Mouse (Mus musculus): ENCODE data around the gene Vmn1r172. TPM values are rescaled to one million over a fixed set of nuclear protein-coding genes. Genes with fewer than 3 reads are reported as not detected.

Vmn1r172 gene
- polyA plus RNA-seq (2012; rRNA removed): not detected in 2 replicates

DNA sequence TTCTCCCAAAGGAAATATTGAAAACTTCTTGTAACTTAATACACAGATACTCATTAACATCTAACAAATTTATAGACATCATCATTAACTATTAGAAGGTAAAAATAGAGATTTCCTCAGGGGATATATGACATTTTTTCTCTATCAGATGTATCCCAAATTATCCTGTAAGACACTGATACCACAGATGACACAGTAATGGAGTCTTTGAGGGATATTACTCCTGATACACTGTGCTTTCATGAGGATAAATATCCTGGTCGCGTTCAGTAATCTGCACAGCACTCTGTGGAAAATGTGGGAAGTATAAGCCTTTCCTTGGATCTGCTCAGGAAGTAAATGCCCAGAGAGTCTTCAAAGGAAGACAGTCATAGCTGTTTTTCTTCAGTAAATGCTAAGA lies at the start of gene Vmn1r172:
Gene Vmn1r172, plus strand, starts transcription at position 301 of the 400 bp plus-strand sequence.

DNA sequence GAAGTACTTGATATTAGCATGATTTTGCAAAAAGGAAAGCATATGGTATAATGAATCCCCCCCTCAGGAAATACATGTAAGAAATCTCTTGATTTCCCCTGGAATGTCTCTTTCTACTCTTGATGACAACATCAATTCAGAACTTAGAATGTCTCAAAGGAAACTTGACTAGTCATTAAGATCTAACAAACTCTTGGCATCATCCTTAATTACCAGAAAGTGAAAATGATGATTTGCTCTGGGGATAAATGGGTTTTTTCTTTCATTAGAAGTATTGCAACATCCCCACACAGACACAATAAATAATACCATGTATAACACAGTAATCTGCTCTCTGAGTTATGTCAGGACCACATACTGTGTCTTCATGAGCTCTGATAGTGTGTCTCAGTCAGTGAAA lies 27.7 kb upstream of the Vmn1r172 start, which contains the start of gene Vmn1r171:
Gene Vmn1r171, plus strand, starts transcription at position 301 of the 400 bp plus-strand sequence.

DNA sequence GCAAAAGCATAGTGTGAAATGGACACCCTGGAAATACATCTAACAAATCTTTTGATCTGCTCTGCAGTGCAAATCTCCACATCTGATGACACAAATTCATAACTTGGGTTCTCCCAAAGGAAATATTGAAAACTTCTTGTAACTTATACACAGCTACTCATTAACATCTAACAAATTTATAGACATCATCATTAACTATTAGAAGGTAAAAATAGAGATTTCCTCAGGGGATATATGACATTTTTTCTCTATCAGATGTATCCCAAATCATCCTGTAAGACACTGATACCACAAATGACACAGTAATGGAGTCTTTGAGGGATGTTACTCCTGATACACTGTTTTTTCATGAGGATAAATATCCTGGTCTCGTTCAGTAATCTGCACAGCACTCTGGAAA lies 42.3 kb downstream of the Vmn1r172 start, which contains the start of gene Vmn1r173:
Gene Vmn1r173, plus strand, starts transcription at position 301 of the 400 bp plus-strand sequence.

Other genes with a start within 250 kb of the Vmn1r172 start
- gene Vmn1r167, start 151.1 kb upstream of the Vmn1r172 start, polyA plus RNA-seq (2012; rRNA removed): not detected in 2 replicates
- gene Vmn1r168, start 118.6 kb upstream of the Vmn1r172 start, polyA plus RNA-seq (2012; rRNA removed): not detected in 2 replicates
- gene Vmn1r169, start 82.8 kb upstream of the Vmn1r172 start, polyA plus RNA-seq (2012; rRNA removed): not detected in 2 replicates
- not detected in 2 replicates for gene Vmn1r170, start 52.1 kb upstream of the Vmn1r172 start, polyA plus RNA-seq (2012; rRNA removed)
- not detected in 2 replicates for gene Vmn1r171, start 27.6 kb upstream of the Vmn1r172 start, polyA plus RNA-seq (2012; rRNA removed)
- not detected in 2 replicates for gene Vmn1r173, start 42.4 kb downstream of the Vmn1r172 start, polyA plus RNA-seq (2012; rRNA removed)
- gene Vmn1r174, start 94.0 kb downstream of the Vmn1r172 start, polyA plus RNA-seq (2012; rRNA removed): not detected in 2 replicates
- not detected in 2 replicates for gene Vmn1r175, start 152.3 kb downstream of the Vmn1r172 start, polyA plus RNA-seq (2012; rRNA removed)
- not detected in 2 replicates for gene Vmn1r176, start 179.1 kb downstream of the Vmn1r172 start, polyA plus RNA-seq (2012; rRNA removed)
- not detected in 2 replicates for gene Vmn1r177, start 208.1 kb downstream of the Vmn1r172 start, polyA plus RNA-seq (2012; rRNA removed)
- not detected in 2 replicates for gene Vmn1r178, start 233.7 kb downstream of the Vmn1r172 start, polyA plus RNA-seq (2012; rRNA removed)